Mouse (Mus musculus) lung, adult 2 months (tissue): ENCODE results near the gene Ecel1.

Experiments
- CTCF ChIP-seq: fragments of 200-500 bp; IDR thresholded peaks from 2 replicates; pipeline ENCODE4 v1.5.1; 2011; ENCODE audit warnings: mild to moderate bottlenecking, low read length, control low read depth; ENCODE audit not compliant: insufficient read depth
- POLR2A ChIP-seq: fragments of 200-500 bp; IDR thresholded peaks from 2 replicates; pipeline ENCODE4 v1.6.1; 2011; ENCODE audit warnings: low read depth, mild to moderate bottlenecking, control low read depth, low read length, borderline replicate concordance; ENCODE audit errors: extremely low read depth

GRCm38 (mm10) chr1:87098358-87098975, 57.9 kb downstream of the Ecel1 start:
- TF ChIP-seq POLR2A, result no peak
- peak; percentile 25; the same call in 1 of the 2 replicates for TF ChIP-seq CTCF
